Mouse (Mus musculus): ENCODE measurements at regions not wholly inside any gene's neighbourhood (a gene's known extent, or its start where the extent isn't known, plus 50 kb on each side); places are given as distances from the start of the nearest gene placed in this dataset.

- no peak for DNase-seq (ENCODE audit: low spot score)
Measured at GRCm38 (mm10) chr1:105117888-105118287, 238.6 kb downstream of the Rnf152 start.

GRCm38 (mm10) chr1:105116231-105116630 lies 240.3 kb downstream of the Rnf152 start:
- DNase-seq (ENCODE audit: low spot score), result no peak

- DNase-seq (ENCODE audit: low spot score), result no peak
Measured at GRCm38 (mm10) chr1:105115391-105115790, 241.1 kb downstream of the Rnf152 start.

- no peak for DNase-seq (ENCODE audit: low spot score)
Measured at GRCm38 (mm10) chr1:105114835-105115234, 241.7 kb downstream of the Rnf152 start.

GRCm38 (mm10) chr1:105112762-105113525 lies 243.6 kb downstream of the Rnf152 start:
- no peak for DNase-seq (ENCODE audit: low spot score)

- DNase-seq (ENCODE audit: low spot score), result no peak
Measured at GRCm38 (mm10) chr1:105111236-105111635, 245.3 kb downstream of the Rnf152 start.

- DNase-seq (ENCODE audit: low spot score), result peak; percentile 4
Measured at GRCm38 (mm10) chr1:105110581-105111210, 245.8 kb downstream of the Rnf152 start.

- no peak for DNase-seq (ENCODE audit: low spot score)
Measured at GRCm38 (mm10) chr1:105107836-105108235, 248.7 kb downstream of the Rnf152 start.

GRCm38 (mm10) chr1:105107257-105107656 lies 249.3 kb downstream of the Rnf152 start:
- DNase-seq (ENCODE audit: low spot score), result no peak

- DNase-seq (ENCODE audit: low spot score), result no peak
Measured at GRCm38 (mm10) chr1:105105211-105105610, 251.3 kb downstream of the Rnf152 start.

GRCm38 (mm10) chr1:105095091-105095490 lies 261.4 kb downstream of the Rnf152 start:
- DNase-seq (ENCODE audit: low spot score), result no peak

GRCm38 (mm10) chr1:105094500-105094899 lies 262.0 kb downstream of the Rnf152 start:
- no peak for DNase-seq (ENCODE audit: low spot score)

GRCm38 (mm10) chr1:105093875-105094274 lies 262.6 kb downstream of the Rnf152 start:
- no peak for DNase-seq (ENCODE audit: low spot score)

- DNase-seq (ENCODE audit: low spot score), result no peak
Measured at GRCm38 (mm10) chr1:105093012-105093411, 263.5 kb downstream of the Rnf152 start.

GRCm38 (mm10) chr1:105092309-105092904 lies 264.1 kb downstream of the Rnf152 start:
- DNase-seq (ENCODE audit: low spot score), result peak; percentile 5

- no peak for DNase-seq (ENCODE audit: low spot score)
Measured at GRCm38 (mm10) chr1:105088765-105089520, 267.6 kb downstream of the Rnf152 start.

GRCm38 (mm10) chr1:105087623-105088022 lies 268.9 kb downstream of the Rnf152 start:
- no peak for DNase-seq (ENCODE audit: low spot score)

GRCm38 (mm10) chr1:105084556-105084955 lies 272.0 kb downstream of the Rnf152 start:
- DNase-seq (ENCODE audit: low spot score), result no peak

GRCm38 (mm10) chr1:105083551-105084103 lies 272.9 kb downstream of the Rnf152 start:
- no peak for DNase-seq (ENCODE audit: low spot score)

GRCm38 (mm10) chr1:105082823-105083550 lies 273.5 kb downstream of the Rnf152 start:
- DNase-seq (ENCODE audit: low spot score), result no peak

GRCm38 (mm10) chr1:105081942-105082341 lies 274.6 kb downstream of the Rnf152 start:
- DNase-seq (ENCODE audit: low spot score), result peak; percentile 5
